ENCODE assay signal across 17 mouse cellular contexts in genomic region chr9:89807381-89807780, GRCm38 (mm10).
"Had no signal": no experiment of that assay in that cellular context is flagged by ENCODE, and none has a peak within 500 bp of the region (broad histone marks: within the 10 kb centered on the region; RNA-seq: fewer than 3 reads in every experiment).

No protein-coding gene starts in this region.

- H3K27ac ChIP-seq: layer of hippocampus, adult 2 months; liver, embryonic 13.5 days; midbrain, embryonic 12.5 days; neural tube, embryonic 12.5 days; neural tube, embryonic 15.5 days; stomach, postnatal 0 days had no signal

- H3K4me2 ChIP-seq: liver, embryonic 13.5 days; midbrain, embryonic 12.5 days; neural tube, embryonic 12.5 days; neural tube, embryonic 15.5 days had no signal

- H3K9me3 ChIP-seq: liver, embryonic 13.5 days; midbrain, embryonic 12.5 days; neural tube, embryonic 12.5 days; neural tube, embryonic 15.5 days had no signal

- H3K27me3 ChIP-seq: liver, embryonic 13.5 days; midbrain, embryonic 12.5 days; neural tube, embryonic 12.5 days; neural tube, embryonic 15.5 days had no signal

- H3K9ac ChIP-seq: liver, embryonic 13.5 days; midbrain, embryonic 12.5 days; neural tube, embryonic 12.5 days; neural tube, embryonic 15.5 days had no signal

- DNase-seq: kidney, adult 11 months; kidney, adult 9 months; kidney, postnatal 14 days; layer of hippocampus, adult 9-11 months; liver, embryonic 13.5 days; lung, adult 2 months; lung, postnatal 14 days; lung, postnatal 4 days; right cerebral cortex, adult 18-20 months; right cerebral cortex, postnatal 14 days; right cerebral cortex, postnatal 4 days; thymus, postnatal 25 days had no signal

- H3K4me3 ChIP-seq: layer of hippocampus, adult 2 months; liver, embryonic 13.5 days; midbrain, embryonic 12.5 days; neural tube, embryonic 12.5 days; neural tube, embryonic 15.5 days had no signal

- H3K4me1 ChIP-seq: liver, embryonic 13.5 days; midbrain, embryonic 12.5 days; neural tube, embryonic 12.5 days; neural tube, embryonic 15.5 days had no signal

- H3K36me3 ChIP-seq: liver, embryonic 13.5 days; midbrain, embryonic 12.5 days; neural tube, embryonic 12.5 days; neural tube, embryonic 15.5 days had no signal
